Mouse (Mus musculus): ENCODE data around the gene Gm1043. TPM values are rescaled to one million over a fixed set of nuclear protein-coding genes. Genes with fewer than 3 reads are reported as not detected.

The Gm1043 gene
- polyA plus RNA-seq, 1 experiment = 4.3 TPM

GRCm38 (mm10) chr5:37064454-37065449, 20.4 kb upstream of the Gm1043 start:
- no peak for DNase-seq
- H3K4me3 ChIP-seq (ENCODE audit: control insufficient read depth, insufficient read depth, low read length) = no peak overlapping the region
- 92% methylated on average over 13 of the region's 13 CpGs for WGBS
- no peak overlapping the region for H3K27ac ChIP-seq (ENCODE audit: control insufficient read depth, insufficient read depth, low read length)
- H3K27me3 ChIP-seq (ENCODE audit: control insufficient read depth, insufficient read depth, low read length) = no peaks in the 10 kb centered on the region
- TF ChIP-seq CTCF (IDR thresholded peaks at IDR 0.05; ENCODE audit: borderline replicate concordance, control insufficient read depth, extremely low read depth, insufficient read depth, low read length, poor library complexity) = no peak
- no peak for TF ChIP-seq POLR2A (IDR thresholded peaks at IDR 0.05; ENCODE audit: control insufficient read depth, extremely low read depth, insufficient read depth, low read length, poor library complexity)
- H3K4me1 ChIP-seq (replicated peaks; ENCODE audit: control insufficient read depth, insufficient read depth, low read length) = peaks cover 46% of the 10 kb centered on the region
- no peaks in the 10 kb centered on the region for H3K36me3 ChIP-seq (ENCODE audit: control insufficient read depth, insufficient read depth, low read length)

DNA sequence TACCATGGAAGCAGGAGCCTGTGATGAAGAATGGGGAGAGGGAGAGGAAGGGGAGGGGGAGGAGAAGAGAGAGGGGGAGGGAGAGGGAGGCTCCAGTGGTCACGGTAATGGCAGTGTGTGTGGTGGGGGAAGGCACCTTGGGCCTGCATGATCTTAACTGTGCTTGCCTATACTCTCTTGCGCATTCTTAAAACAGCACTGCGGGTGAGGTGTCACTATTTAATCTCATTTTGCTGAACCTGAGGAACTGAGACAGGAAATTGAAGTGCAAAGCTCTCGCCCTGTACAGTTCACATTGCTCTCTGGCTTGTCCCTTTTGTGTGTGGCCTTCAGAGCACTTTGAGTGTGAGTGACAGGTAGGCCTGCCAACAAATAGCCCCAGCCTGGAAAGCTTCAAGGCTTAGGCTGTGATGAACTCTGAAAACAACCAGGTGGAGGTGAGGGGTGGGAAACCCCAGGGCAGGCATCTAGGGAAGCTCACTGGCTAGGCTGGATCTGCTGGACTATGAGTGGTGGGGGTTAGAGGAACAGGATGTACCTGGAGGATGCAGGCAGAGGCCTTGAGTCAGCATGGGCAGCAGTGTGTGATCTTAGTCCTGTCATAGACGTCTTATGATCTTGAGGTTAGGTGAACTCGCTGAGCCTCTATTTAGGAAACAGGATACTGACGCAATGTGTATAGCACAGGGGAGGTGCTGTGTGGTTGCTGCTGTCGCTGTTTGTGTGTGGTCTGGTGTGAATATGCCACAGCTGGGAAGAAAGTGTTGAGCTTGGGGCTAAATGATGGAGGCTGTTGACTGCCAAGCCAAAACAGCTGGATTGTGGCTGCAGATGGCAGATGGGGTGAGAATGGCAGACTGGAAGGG, 18.2 kb upstream of the Gm1043 start:
- DNase-seq = peak; percentile 56
- 22% methylated on average over 8 of the region's 8 CpGs for WGBS
- Histone ChIP-seq H3K27me3 (ENCODE audit: control insufficient read depth, insufficient read depth, low read length) (no peaks in the 10 kb centered on the region), H3K4me3 (ENCODE audit: control insufficient read depth, insufficient read depth, low read length) (no peak overlapping the region), H3K27ac (ENCODE audit: control insufficient read depth, insufficient read depth, low read length) (peak overlapping the region; percentile 87), H3K4me1 (replicated peaks; ENCODE audit: control insufficient read depth, insufficient read depth, low read length) (peaks cover 37% of the 10 kb centered on the region), H3K36me3 (ENCODE audit: control insufficient read depth, insufficient read depth, low read length) (no peaks in the 10 kb centered on the region)
- TF ChIP-seq CTCF (IDR thresholded peaks at IDR 0.05; ENCODE audit: borderline replicate concordance, control insufficient read depth, extremely low read depth, insufficient read depth, low read length, poor library complexity) (no peak), POLR2A (IDR thresholded peaks at IDR 0.05; ENCODE audit: control insufficient read depth, extremely low read depth, insufficient read depth, low read length, poor library complexity) (no peak)

DNA sequence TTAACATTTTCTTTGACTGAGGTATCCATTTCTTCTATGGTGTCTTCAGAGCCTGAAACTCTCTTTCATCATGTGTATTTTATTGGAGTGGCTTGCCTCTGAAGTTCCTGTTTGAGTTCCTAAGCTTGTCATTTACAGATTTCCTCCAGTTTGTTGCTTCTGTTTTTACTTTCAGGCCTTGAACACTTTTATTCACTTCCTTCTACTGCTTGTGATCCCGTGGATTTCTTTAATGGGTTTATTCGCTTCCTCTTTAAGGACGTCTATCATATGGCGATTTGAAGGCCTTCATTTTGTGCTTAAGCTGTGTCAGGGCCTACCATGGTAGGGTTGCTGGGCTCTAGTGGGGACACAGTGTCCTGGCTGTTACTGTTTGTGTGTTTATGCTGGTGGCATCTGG, 11.5 kb upstream of the Gm1043 start:
- no peak for DNase-seq
- TF ChIP-seq POLR2A (IDR thresholded peaks at IDR 0.05; ENCODE audit: control insufficient read depth, extremely low read depth, insufficient read depth, low read length, poor library complexity) (no peak), CTCF (IDR thresholded peaks at IDR 0.05; ENCODE audit: borderline replicate concordance, control insufficient read depth, extremely low read depth, insufficient read depth, low read length, poor library complexity) (no peak)
- WGBS = 48% methylated on average over 4 of the region's 4 CpGs
- H3K4me1 ChIP-seq (replicated peaks; ENCODE audit: control insufficient read depth, insufficient read depth, low read length) = peaks cover 33% of the 10 kb centered on the region
- H3K27ac ChIP-seq (ENCODE audit: control insufficient read depth, insufficient read depth, low read length) = no peak overlapping the region
- H3K36me3 ChIP-seq (ENCODE audit: control insufficient read depth, insufficient read depth, low read length) = no peaks in the 10 kb centered on the region
- no peak overlapping the region for H3K4me3 ChIP-seq (ENCODE audit: control insufficient read depth, insufficient read depth, low read length)
- no peaks in the 10 kb centered on the region for H3K27me3 ChIP-seq (ENCODE audit: control insufficient read depth, insufficient read depth, low read length)

- no peaks in the 10 kb centered on the region for H3K36me3 ChIP-seq (ENCODE audit: control insufficient read depth, insufficient read depth, low read length)
- H3K4me1 ChIP-seq (replicated peaks; ENCODE audit: control insufficient read depth, insufficient read depth, low read length) = peaks cover 54% of the 10 kb centered on the region
- no peak overlapping the region for H3K4me3 ChIP-seq (ENCODE audit: control insufficient read depth, insufficient read depth, low read length)
- TF ChIP-seq CTCF (IDR thresholded peaks at IDR 0.05; ENCODE audit: borderline replicate concordance, control insufficient read depth, extremely low read depth, insufficient read depth, low read length, poor library complexity) (no peak), POLR2A (IDR thresholded peaks at IDR 0.05; ENCODE audit: control insufficient read depth, extremely low read depth, insufficient read depth, low read length, poor library complexity) (no peak)
- H3K27me3 ChIP-seq (ENCODE audit: control insufficient read depth, insufficient read depth, low read length) = no peaks in the 10 kb centered on the region
- no peak overlapping the region for H3K27ac ChIP-seq (ENCODE audit: control insufficient read depth, insufficient read depth, low read length)
- 72% methylated on average over 12 of the region's 12 CpGs for WGBS
- DNase-seq = no peak
Measured at GRCm38 (mm10) chr5:37076692-37077329, 8.4 kb upstream of the Gm1043 start.

DNA sequence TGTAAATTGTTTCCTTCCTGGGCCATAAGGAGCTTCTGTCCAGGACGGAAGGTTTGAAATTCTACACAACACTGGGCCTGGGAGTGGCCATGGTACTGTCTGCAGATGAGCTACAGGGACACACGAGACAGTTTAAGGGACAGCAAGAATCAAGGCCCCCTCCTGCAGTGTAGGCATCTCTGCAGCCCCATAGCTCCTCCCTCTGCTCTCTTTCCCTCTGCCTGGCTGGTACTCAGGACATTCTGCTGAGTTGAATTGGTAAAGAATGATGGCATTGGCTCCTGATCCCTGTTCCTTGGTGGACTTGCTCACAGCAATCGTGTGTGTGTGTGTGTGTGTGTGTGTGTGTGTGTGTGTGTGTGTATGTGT, 7.9 kb upstream of the Gm1043 start:
- H3K27ac ChIP-seq (ENCODE audit: control insufficient read depth, insufficient read depth, low read length) = no peak overlapping the region
- H3K27me3 ChIP-seq (ENCODE audit: control insufficient read depth, insufficient read depth, low read length) = no peaks in the 10 kb centered on the region
- H3K4me3 ChIP-seq (ENCODE audit: control insufficient read depth, insufficient read depth, low read length) = no peak overlapping the region
- H3K4me1 ChIP-seq (replicated peaks; ENCODE audit: control insufficient read depth, insufficient read depth, low read length) = peaks cover 58% of the 10 kb centered on the region
- H3K36me3 ChIP-seq (ENCODE audit: control insufficient read depth, insufficient read depth, low read length) = no peaks in the 10 kb centered on the region
- no peak for DNase-seq
- no peak for TF ChIP-seq CTCF (IDR thresholded peaks at IDR 0.05; ENCODE audit: borderline replicate concordance, control insufficient read depth, extremely low read depth, insufficient read depth, low read length, poor library complexity)
- TF ChIP-seq POLR2A (IDR thresholded peaks at IDR 0.05; ENCODE audit: control insufficient read depth, extremely low read depth, insufficient read depth, low read length, poor library complexity) = no peak
- 79% methylated on average over 3 of the region's 3 CpGs for whole genome bisulfite sequencing

DNA sequence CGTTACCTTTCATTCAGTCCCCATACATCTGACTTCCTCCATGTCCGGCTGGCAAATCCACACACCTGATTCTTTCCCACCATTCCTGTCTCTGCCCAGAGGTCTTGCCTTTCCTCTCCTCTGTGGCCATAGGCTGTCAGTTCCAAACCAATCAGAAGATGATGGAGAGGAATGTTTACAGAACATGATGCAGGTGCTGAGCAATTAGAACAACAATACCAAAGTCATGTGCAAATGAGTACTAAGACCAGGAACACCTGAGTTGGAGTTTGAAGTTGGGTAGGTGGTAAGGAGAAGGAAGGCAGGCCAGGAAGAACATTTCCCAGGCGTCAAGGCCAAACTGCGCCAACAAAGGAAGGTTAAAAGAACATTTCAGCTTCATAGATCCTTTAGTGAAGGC, 5.7 kb upstream of the Gm1043 start:
- H3K36me3 ChIP-seq (ENCODE audit: control insufficient read depth, insufficient read depth, low read length) = no peaks in the 10 kb centered on the region
- 70% methylated on average over 4 of the region's 4 CpGs for WGBS
- TF ChIP-seq CTCF (IDR thresholded peaks at IDR 0.05; ENCODE audit: borderline replicate concordance, control insufficient read depth, extremely low read depth, insufficient read depth, low read length, poor library complexity) (no peak), POLR2A (IDR thresholded peaks at IDR 0.05; ENCODE audit: control insufficient read depth, extremely low read depth, insufficient read depth, low read length, poor library complexity) (no peak)

More for the DNA sequence above, 5.7 kb upstream of the Gm1043 start:
- Histone ChIP-seq H3K4me3 (ENCODE audit: control insufficient read depth, insufficient read depth, low read length) (no peak overlapping the region), H3K27me3 (ENCODE audit: control insufficient read depth, insufficient read depth, low read length) (no peaks in the 10 kb centered on the region), H3K4me1 (replicated peaks; ENCODE audit: control insufficient read depth, insufficient read depth, low read length) (peaks cover 73% of the 10 kb centered on the region), H3K27ac (ENCODE audit: control insufficient read depth, insufficient read depth, low read length) (no peak overlapping the region)
- no peak for DNase-seq

Measured in thymus, adult 2 months (tissue).